Mouse (Mus musculus) neural tube, embryonic 10.5 days (tissue): ENCODE results near the gene Rbms2.
"Not testable (repeated sequence)": the region's sequence is repeated elsewhere in the genome, so short reads cannot be mapped to it uniquely, and the experiment has no call there.

Source experiments
- DNase-seq: peaks from one replicate; pipeline ENCODE4 v3.0.0-alpha.2; 2017; ENCODE audit warnings: low spot score; ENCODE audit errors: extremely low spot score

Rbms2 gene

GRCm38 (mm10) chr10:128193113-128193512 lies 13.0 kb upstream of the Rbms2 start:
- no peak for DNase-seq

- not testable (repeated sequence) for DNase-seq
These were observed 12.1 kb upstream of the Rbms2 start for GRCm38 (mm10) chr10:128192030-128192766.

DNA sequence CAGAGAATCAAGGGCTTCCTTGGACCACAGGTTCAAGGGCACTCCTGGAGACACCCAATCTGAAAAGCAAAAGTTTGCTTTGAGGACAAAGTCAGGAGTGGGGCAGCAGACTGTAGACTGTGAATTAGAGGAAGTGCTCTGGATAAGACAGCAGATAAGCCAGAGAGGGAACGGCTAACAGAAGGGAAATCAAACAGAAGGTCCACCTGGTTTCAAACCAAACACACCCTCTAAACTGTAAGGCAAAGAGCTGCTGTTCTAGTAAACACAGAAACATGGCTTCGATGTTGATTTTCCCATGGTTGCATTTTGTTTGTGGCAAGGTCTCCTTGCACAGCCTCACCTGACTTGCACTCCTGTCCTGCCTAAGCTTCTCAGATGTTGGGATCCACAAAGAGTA lies 11.4 kb upstream of the Rbms2 start:
- DNase-seq, result no peak

DNA sequence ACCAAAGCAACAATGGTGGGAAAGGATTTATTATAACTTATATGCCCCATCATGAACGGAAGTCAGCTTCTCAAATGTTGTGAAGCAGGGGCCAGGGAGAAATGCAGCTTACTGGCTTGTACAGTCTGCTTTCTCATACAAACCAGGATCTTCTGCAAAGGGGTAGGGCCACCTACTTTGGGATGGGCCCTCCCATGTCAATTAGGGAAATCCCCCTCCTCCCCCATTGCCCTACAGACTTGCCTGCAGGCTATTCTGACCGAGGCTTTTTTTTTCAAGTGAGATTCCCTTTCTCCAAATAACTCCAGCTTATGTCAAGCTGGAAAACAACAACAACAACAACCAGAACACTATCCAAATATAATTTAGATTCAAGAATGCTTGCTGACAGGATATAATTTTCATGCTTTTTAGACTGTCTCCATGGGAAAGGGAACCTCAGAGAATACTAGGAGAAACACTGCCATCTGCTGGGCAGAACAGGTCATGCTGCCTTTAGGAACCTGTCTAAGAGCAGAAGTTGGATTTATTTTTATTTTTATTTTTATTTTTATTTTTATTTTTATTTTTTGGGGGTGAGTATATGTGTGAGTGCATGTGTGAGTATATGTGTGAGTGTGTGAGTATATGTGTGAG lies 8.3 kb upstream of the Rbms2 start:
- peak; percentile 64 for DNase-seq

GRCm38 (mm10) chr10:128187181-128187605 lies 7.1 kb upstream of the Rbms2 start:
- no peak for DNase-seq

- DNase-seq, result peak; percentile 95
These were observed 5.9 kb upstream of the Rbms2 start for GRCm38 (mm10) chr10:128185959-128186358.

DNA sequence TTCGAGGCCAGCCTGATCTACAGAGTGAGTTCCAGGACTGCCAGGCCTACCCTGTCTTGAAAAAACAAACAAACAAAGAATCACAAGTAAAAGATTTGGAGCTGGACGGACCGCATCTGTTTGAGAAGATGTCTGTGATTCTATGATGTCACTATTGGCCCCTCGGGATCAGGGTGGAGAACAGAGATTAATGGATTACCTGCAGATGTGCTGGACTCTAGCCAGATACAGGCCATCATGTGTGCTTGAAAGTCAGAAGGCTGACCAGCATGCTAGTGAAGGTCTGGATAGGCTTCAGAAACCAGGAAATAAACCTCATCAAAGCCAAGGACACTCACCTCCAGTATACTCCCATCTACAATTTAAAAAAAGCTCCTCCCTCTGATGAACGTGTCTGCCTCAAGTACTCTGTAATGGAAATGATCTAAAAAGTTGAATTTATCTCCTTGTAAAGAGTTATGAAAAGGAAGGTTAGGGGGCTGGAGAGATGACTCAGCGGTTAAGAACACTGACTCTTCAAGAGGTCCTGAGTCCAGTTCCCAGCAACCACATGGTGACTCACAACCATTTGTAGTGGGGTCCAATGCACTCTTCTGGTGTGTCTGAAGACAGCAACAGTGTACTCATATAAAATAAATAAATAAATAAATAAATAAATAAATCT lies 5.3 kb upstream of the Rbms2 start:
- no peak for DNase-seq

- DNase-seq, result no peak
These were observed 4.2 kb upstream of the Rbms2 start for GRCm38 (mm10) chr10:128184296-128184695.

GRCm38 (mm10) chr10:128177316-128177715 lies 2.8 kb downstream of the Rbms2 start:
- DNase-seq, result no peak

GRCm38 (mm10) chr10:128175996-128176755 lies 3.9 kb downstream of the Rbms2 start:
- DNase-seq, result peak; percentile 79

- no peak for DNase-seq
These were observed 4.8 kb downstream of the Rbms2 start for GRCm38 (mm10) chr10:128175302-128175701.

- DNase-seq, result not testable (repeated sequence)
These were observed 8.7 kb downstream of the Rbms2 start for GRCm38 (mm10) chr10:128171348-128171747.

DNA sequence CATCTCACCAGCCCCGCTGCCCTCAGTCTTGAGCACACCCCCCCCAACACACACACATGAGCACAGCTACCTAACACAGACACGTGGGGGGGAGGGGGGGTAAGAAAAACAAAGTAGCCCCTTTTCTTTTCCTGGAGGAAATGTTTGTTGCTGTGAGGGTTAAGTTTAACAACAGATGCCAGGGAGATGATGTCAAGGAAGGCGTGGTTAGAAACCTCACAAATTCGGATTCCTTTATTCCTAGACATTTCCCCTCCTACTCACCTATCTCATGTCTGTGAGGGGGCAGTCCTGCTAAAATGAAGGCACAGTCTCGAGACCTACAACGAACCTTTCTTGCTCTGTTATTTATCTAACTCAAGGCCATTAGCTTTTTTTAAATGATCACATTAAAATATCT lies 13.0 kb downstream of the Rbms2 start:
- DNase-seq, result no peak

- DNase-seq, result not testable (repeated sequence)
These were observed 14.4 kb downstream of the Rbms2 start for GRCm38 (mm10) chr10:128165726-128166125.

GRCm38 (mm10) chr10:128153978-128154377 lies 26.1 kb downstream of the Rbms2 start:
- DNase-seq, result no peak

DNA sequence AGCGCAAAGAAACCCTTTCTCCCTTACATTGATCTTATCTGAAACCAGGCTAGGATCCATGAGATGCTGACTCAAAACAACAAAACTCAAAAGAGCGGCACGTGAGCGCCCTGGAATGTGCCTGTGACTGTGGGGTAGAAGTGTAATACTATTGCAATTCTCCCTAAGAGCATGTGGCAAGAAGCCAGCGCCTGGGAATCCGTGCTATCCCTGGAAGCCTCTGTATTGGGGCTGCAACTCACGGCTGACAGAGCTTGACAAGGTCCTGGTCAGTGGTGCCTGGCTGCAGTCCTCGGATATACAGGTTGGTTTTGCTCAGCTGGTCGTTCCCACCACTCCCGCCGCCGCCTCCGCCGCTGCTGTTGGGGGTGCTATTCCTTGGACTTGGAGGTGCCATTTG lies 29.2 kb downstream of the Rbms2 start:
- DNase-seq, result no peak

- DNase-seq, result peak; percentile 55
These were observed 30.5 kb downstream of the Rbms2 start for GRCm38 (mm10) chr10:128149592-128149991.

GRCm38 (mm10) chr10:128148789-128149365 lies 31.2 kb downstream of the Rbms2 start:
- DNase-seq, result no peak

- no peak for DNase-seq
These were observed 35.1 kb downstream of the Rbms2 start for GRCm38 (mm10) chr10:128144961-128145360.

- no peak for DNase-seq
These were observed 36.4 kb downstream of the Rbms2 start for GRCm38 (mm10) chr10:128143659-128144058.

GRCm38 (mm10) chr10:128142165-128142564 lies 37.9 kb downstream of the Rbms2 start:
- no peak for DNase-seq
